Mouse (Mus musculus) kidney, postnatal 25 days (tissue): ENCODE results near the gene Olfr729.

Experiments
- DNase-seq, 2 experiments: peaks; one replicate each; pipeline ENCODE4 v3.0.0; 2021; ENCODE audit warnings: mixed read lengths in 2 of 2

Olfr729 gene

GRCm38 (mm10) chr14:50152810-50153209 lies at the start of gene Olfr729:
TSS of gene Olfr729 (minus strand) at chr14:50152910.
- no peak for DNase-seq

GRCm38 (mm10) chr14:50188098-50188497 lies 35.4 kb upstream of the Olfr729 start, which contains the start of gene Olfr730:
TSS of gene Olfr730 (minus strand) at chr14:50188198.
- DNase-seq, result no peak

GRCm38 (mm10) chr14:50142580-50142979 lies 10.1 kb downstream of the Olfr729 start, which contains the start of gene Olfr728:
TSS of gene Olfr728 (minus strand) at chr14:50142680.
- DNase-seq, result no peak

GRCm38 (mm10) chr14:50122886-50123285 lies 29.8 kb downstream of the Olfr729 start, which contains the start of gene Olfr727:
TSS of gene Olfr727 (plus strand) at chr14:50123186.
- DNase-seq, result no peak
